Mouse (Mus musculus) olfactory bulb, adult 2 months (tissue): ENCODE data around the gene Rab31.

Experiments used
- CTCF ChIP-seq: fragments of 200-500 bp; IDR thresholded peaks from 2 replicates; pipeline ENCODE4 v1.5.1; 2012; ENCODE audit warnings: low read depth, mild to moderate bottlenecking, low read length, moderate library complexity; ENCODE audit not compliant: insufficient read depth
- POLR2A ChIP-seq: fragments of 200-500 bp; IDR thresholded peaks from 2 replicates; pipeline ENCODE4 v1.6.1; 2012; ENCODE audit warnings: mild to moderate bottlenecking, low read depth, low read length, moderate library complexity; ENCODE audit not compliant: insufficient read depth

GRCm38 (mm10) chr17:65721330-65721729 lies 51.2 kb downstream of the Rab31 start:
- TF ChIP-seq CTCF, result no peak
- TF ChIP-seq POLR2A, result no peak
